Mouse (Mus musculus): ENCODE measurements at regions not wholly inside any gene's neighbourhood (a gene's known extent, or its start where the extent isn't known, plus 50 kb on each side); places are given as distances from the start of the nearest gene placed in this dataset.
A peak's percentile ranks its signal among the peaks of the same experiment; 100 is the strongest.

DNA sequence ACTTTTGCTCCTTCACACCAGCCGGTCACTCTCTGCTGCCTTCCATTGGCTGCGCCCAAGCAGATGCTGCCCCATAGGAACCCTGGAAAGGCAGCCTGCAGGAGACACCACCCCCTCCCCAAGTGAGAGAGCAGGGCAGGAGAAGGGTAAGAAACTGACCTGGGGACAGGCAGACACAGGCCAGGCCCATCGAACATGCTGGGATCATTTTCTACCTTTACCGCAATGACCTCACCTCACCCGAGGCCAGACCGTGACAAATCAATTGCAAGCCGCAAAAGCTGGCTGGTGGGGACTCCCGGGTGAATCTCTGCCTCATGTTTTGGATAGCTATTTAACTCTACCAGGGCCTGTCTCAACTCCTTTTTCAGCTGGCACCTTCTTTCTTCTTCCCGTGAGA, 168.9 kb downstream of the Zfp365 start:
- ATAC-seq (ENCODE audit: low read depth) = no peak
- Histone ChIP-seq H3K4me1 (ENCODE audit: control insufficient read depth, insufficient read depth, low read length) (no peaks in the 10 kb centered on the region), H3K9ac (replicated peaks; ENCODE audit: low read depth, low read length) (no peak overlapping the region), H3K4me2 (ENCODE audit: low read depth, low read length) (no peak overlapping the region), H3K27ac (ENCODE audit: low read depth, low read length) (no peak overlapping the region), H3K36me3 (ENCODE audit: control insufficient read depth, insufficient read depth, low read length) (no peaks in the 10 kb centered on the region), H3K4me3 (ENCODE audit: low read depth, low read length) (no peak overlapping the region), H3K27me3 (ENCODE audit: control insufficient read depth, insufficient read depth, low read length) (no peaks in the 10 kb centered on the region), H3K9me3 (ENCODE audit: control insufficient read depth, low read length) (no peaks in the 10 kb centered on the region)
- 50% methylated on average over 9 of the region's 9 CpGs for WGBS

DNA sequence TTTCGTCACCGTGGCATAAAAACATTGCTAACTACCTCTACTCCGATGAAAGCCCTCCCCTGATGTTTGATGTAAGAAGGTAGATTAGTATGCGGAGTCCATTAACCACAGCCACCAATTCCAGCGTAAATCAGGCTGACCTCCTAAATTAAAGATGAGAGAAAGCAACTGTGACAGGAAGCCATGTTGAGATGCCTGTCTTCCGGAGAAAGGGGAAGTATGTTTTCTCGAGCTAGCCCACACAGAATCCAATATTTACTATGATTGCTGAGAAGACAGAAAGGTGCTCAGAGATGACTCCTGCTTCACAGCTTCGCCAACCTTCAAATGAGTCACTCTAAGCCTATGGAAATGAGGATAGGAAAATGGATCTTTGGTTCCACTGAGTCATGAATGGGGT, 169.6 kb downstream of the Zfp365 start:
- no peak overlapping the region for H3K4me2 ChIP-seq (ENCODE audit: low read depth, low read length)
- H3K4me1 ChIP-seq (ENCODE audit: control insufficient read depth, insufficient read depth, low read length) = no peaks in the 10 kb centered on the region
- H3K4me3 ChIP-seq (ENCODE audit: low read depth, low read length) = no peak overlapping the region
- no peaks in the 10 kb centered on the region for H3K27me3 ChIP-seq (ENCODE audit: control insufficient read depth, insufficient read depth, low read length)
- no peak overlapping the region for H3K27ac ChIP-seq (ENCODE audit: low read depth, low read length)
- no peak overlapping the region for H3K9ac ChIP-seq (replicated peaks; ENCODE audit: low read depth, low read length)
- WGBS = 46% methylated on average over 8 of the region's 8 CpGs
- no peaks in the 10 kb centered on the region for H3K9me3 ChIP-seq (ENCODE audit: control insufficient read depth, low read length)
- no peak for ATAC-seq (ENCODE audit: low read depth)
- no peaks in the 10 kb centered on the region for H3K36me3 ChIP-seq (ENCODE audit: control insufficient read depth, insufficient read depth, low read length)

DNA sequence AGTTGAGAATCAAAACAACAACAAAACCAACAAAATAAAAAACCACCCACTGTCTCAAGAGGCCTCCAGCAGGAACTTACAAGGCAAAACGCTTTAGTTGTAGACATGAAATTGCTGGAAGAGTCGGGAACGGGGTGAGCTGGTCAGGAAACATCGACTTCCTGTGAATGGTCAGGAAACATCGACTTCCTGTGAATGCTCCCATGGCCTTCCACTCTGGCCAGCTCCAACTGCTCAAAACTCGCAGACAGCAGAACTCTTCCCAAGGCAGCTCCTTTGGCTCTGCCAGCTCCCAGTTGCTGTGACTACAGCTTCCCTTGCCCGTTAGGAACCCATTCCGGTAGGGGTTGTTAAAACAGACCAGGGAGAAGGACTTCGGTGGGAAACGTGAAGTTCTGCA, 170.2 kb downstream of the Zfp365 start:
- no peak for ATAC-seq (ENCODE audit: low read depth)
- 65% methylated on average over 10 of the region's 10 CpGs for WGBS
- Histone ChIP-seq H3K4me2 (ENCODE audit: low read depth, low read length) (no peak overlapping the region), H3K9ac (replicated peaks; ENCODE audit: low read depth, low read length) (no peak overlapping the region), H3K9me3 (ENCODE audit: control insufficient read depth, low read length) (no peaks in the 10 kb centered on the region), H3K4me3 (ENCODE audit: low read depth, low read length) (no peak overlapping the region), H3K27me3 (ENCODE audit: control insufficient read depth, insufficient read depth, low read length) (no peaks in the 10 kb centered on the region), H3K4me1 (ENCODE audit: control insufficient read depth, insufficient read depth, low read length) (no peaks in the 10 kb centered on the region), H3K36me3 (ENCODE audit: control insufficient read depth, insufficient read depth, low read length) (no peaks in the 10 kb centered on the region), H3K27ac (ENCODE audit: low read depth, low read length) (no peak overlapping the region)

DNA sequence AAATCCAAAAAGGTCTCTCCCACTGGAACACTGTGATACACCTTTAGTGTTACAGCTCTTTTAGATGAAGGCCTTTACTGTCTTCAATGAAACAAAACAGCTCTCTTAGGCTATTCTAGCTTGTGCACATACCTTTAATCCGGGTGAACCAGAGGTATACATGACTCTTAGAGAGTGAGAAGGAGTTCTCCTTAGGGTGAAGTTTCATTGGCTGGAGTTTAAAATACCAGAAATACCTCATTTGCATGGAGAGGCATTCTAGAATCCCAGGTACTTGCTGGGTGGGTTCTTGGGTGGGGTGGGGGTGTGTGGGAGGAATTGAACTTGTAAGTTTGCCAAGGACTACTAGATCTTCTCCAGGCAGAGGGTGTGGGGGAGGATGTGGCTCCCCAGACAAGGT, 173.3 kb downstream of the Zfp365 start:
- H3K27ac ChIP-seq (ENCODE audit: low read depth, low read length) = no peak overlapping the region
- H3K9me3 ChIP-seq (ENCODE audit: control insufficient read depth, low read length) = no peaks in the 10 kb centered on the region
- 69% methylated on average over 1 of the region's 1 CpGs for WGBS
- no peak overlapping the region for H3K4me2 ChIP-seq (ENCODE audit: low read depth, low read length)
- no peak for ATAC-seq (ENCODE audit: low read depth)
- H3K36me3 ChIP-seq (ENCODE audit: control insufficient read depth, insufficient read depth, low read length) = no peaks in the 10 kb centered on the region
- H3K4me3 ChIP-seq (ENCODE audit: low read depth, low read length) = no peak overlapping the region
- no peaks in the 10 kb centered on the region for H3K27me3 ChIP-seq (ENCODE audit: control insufficient read depth, insufficient read depth, low read length)
- no peaks in the 10 kb centered on the region for H3K4me1 ChIP-seq (ENCODE audit: control insufficient read depth, insufficient read depth, low read length)
- no peak overlapping the region for H3K9ac ChIP-seq (replicated peaks; ENCODE audit: low read depth, low read length)

DNA sequence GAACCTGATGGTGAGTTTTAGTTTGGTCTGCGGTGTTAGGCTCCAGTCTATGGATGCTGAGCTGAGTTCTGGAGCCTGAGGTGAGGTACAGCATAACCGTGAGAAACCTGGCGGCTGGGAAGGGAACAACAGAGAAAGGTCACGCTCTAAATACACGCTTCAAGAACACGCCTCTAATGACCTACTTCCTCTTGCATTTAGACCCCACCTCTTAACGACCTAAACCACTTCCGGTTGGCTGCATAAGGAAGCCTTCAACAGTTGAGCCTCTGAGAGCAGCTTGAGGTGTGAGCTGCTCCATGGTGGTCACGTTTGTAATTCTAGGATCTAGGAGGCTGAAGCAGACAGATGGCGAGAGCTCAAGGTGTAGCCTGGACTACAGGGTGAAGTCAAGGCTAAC, 175.8 kb downstream of the Zfp365 start:
- Histone ChIP-seq H3K4me1 (ENCODE audit: control insufficient read depth, insufficient read depth, low read length) (no peaks in the 10 kb centered on the region), H3K27me3 (ENCODE audit: control insufficient read depth, insufficient read depth, low read length) (no peaks in the 10 kb centered on the region), H3K4me3 (ENCODE audit: low read depth, low read length) (no peak overlapping the region), H3K36me3 (ENCODE audit: control insufficient read depth, insufficient read depth, low read length) (no peaks in the 10 kb centered on the region), H3K9ac (replicated peaks; ENCODE audit: low read depth, low read length) (no peak overlapping the region), H3K27ac (ENCODE audit: low read depth, low read length) (no peak overlapping the region), H3K4me2 (ENCODE audit: low read depth, low read length) (no peak overlapping the region), H3K9me3 (ENCODE audit: control insufficient read depth, low read length) (no peaks in the 10 kb centered on the region)
- no peak for ATAC-seq (ENCODE audit: low read depth)
- 86% methylated on average over 10 of the region's 10 CpGs for WGBS

DNA sequence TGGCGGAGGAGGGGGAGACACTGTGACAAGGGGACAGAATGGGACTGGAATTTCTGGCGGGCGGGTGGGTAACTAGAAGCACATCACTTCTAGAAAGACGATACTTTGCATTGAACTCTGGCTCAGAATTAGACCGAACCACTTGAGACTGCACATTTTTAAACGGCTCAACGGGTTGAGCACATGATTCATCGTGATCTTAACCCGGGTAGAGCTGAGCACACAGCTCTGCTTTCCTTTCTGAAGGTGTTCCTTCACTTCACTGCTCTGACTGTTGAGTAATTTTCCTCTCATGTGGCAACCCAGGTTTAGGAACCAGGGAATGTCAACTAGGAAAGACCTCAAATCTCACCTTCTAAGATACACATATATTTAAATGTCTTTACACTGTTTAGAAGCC, 180.9 kb downstream of the Zfp365 start:
- no peak overlapping the region for H3K4me2 ChIP-seq (ENCODE audit: low read depth, low read length)
- H3K27me3 ChIP-seq (ENCODE audit: control insufficient read depth, insufficient read depth, low read length) = no peaks in the 10 kb centered on the region
- no peaks in the 10 kb centered on the region for H3K36me3 ChIP-seq (ENCODE audit: control insufficient read depth, insufficient read depth, low read length)
- no peaks in the 10 kb centered on the region for H3K9me3 ChIP-seq (ENCODE audit: control insufficient read depth, low read length)
- H3K9ac ChIP-seq (replicated peaks; ENCODE audit: low read depth, low read length) = no peak overlapping the region
- no peaks in the 10 kb centered on the region for H3K4me1 ChIP-seq (ENCODE audit: control insufficient read depth, insufficient read depth, low read length)
- ATAC-seq (ENCODE audit: low read depth) = no peak
- H3K27ac ChIP-seq (ENCODE audit: low read depth, low read length) = no peak overlapping the region
- whole genome bisulfite sequencing = 85% methylated on average over 9 of the region's 9 CpGs
- no peak overlapping the region for H3K4me3 ChIP-seq (ENCODE audit: low read depth, low read length)

DNA sequence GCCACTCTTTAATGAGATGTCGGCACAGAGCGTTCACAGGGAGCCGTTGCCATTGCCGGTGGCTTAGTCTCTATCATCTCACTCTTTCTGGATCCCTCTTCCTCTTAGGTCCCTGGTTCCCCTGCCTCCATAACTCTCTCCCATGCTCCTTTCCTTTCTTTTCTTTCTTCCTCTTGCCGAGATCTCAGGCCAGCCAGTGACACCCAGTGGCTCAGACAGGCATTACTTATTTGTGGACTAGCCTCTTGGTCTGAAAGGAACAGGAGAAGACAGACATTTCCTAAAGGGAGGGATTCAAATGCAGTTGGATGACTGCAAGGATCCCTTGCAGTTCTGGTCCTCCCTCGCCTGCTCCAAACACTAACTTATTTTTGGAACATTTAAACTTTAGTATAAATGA, 180.5 kb upstream of the Ado start:
- Histone ChIP-seq H3K27ac (ENCODE audit: low read depth, low read length) (no peak overlapping the region), H3K4me2 (ENCODE audit: low read depth, low read length) (no peak overlapping the region), H3K4me1 (ENCODE audit: control insufficient read depth, insufficient read depth, low read length) (no peaks in the 10 kb centered on the region), H3K9me3 (ENCODE audit: control insufficient read depth, low read length) (no peaks in the 10 kb centered on the region), H3K36me3 (ENCODE audit: control insufficient read depth, insufficient read depth, low read length) (no peaks in the 10 kb centered on the region), H3K27me3 (ENCODE audit: control insufficient read depth, insufficient read depth, low read length) (no peaks in the 10 kb centered on the region), H3K4me3 (ENCODE audit: low read depth, low read length) (no peak overlapping the region), H3K9ac (replicated peaks; ENCODE audit: low read depth, low read length) (no peak overlapping the region)
- WGBS = 53% methylated on average over 6 of the region's 6 CpGs
- ATAC-seq (ENCODE audit: low read depth) = peak; percentile 69; the same call in 1 of the 2 replicates

DNA sequence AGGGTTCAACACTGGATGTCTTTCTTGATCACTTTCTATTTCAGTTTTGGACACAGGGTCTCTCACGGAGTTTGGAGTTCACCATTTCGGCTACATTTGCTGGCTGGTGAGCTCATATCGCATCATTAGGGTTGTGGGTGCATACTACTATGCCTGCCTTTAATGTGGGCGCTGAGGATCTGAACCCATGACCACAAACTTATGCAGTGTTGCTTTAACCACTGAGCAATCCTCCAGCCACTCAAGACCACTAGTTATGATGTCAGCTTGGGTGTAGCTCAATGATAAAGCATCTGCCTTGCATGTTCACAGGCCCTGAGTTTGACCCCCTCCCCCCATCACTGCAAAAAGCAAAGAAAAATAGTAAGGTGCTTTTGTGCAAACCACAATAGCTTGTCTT, 178.8 kb upstream of the Ado start:
- no peak for ATAC-seq (ENCODE audit: low read depth)
- 89% methylated on average over 4 of the region's 4 CpGs for WGBS

DNA sequence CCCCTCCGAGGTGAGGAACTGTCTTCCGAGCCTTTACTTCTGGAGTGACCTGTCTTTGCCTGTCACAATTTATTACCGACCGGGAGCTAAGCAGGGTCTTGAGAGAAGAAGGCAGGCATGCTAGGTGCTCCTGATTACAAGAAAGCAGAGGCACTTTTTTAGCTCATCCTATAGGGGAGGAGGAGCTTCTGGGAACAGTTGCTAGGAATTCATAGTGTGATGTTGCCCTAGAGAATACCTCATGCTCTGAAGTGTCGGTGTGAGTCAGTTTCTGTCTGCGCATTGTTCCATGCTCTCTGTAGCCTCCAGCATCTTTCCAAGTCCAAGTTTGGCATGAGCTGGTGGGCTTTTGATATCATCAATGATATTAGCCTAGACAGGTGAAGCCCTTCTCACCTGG, 178.0 kb upstream of the Ado start:
- Histone ChIP-seq H3K27me3 (ENCODE audit: control insufficient read depth, insufficient read depth, low read length) (no peaks in the 10 kb centered on the region), H3K36me3 (ENCODE audit: control insufficient read depth, insufficient read depth, low read length) (no peaks in the 10 kb centered on the region), H3K9me3 (ENCODE audit: control insufficient read depth, low read length) (no peaks in the 10 kb centered on the region), H3K4me1 (ENCODE audit: control insufficient read depth, insufficient read depth, low read length) (no peaks in the 10 kb centered on the region), H3K27ac (ENCODE audit: low read depth, low read length) (no peak overlapping the region), H3K4me2 (ENCODE audit: low read depth, low read length) (no peak overlapping the region), H3K9ac (replicated peaks; ENCODE audit: low read depth, low read length) (no peak overlapping the region), H3K4me3 (ENCODE audit: low read depth, low read length) (no peak overlapping the region)
- no peak for ATAC-seq (ENCODE audit: low read depth)
- 87% methylated on average over 6 of the region's 6 CpGs for WGBS

More for the DNA sequence above, 178.8 kb upstream of the Ado start:
- Histone ChIP-seq H3K36me3 (ENCODE audit: control insufficient read depth, insufficient read depth, low read length) (no peaks in the 10 kb centered on the region), H3K27ac (ENCODE audit: low read depth, low read length) (no peak overlapping the region), H3K9me3 (ENCODE audit: control insufficient read depth, low read length) (no peaks in the 10 kb centered on the region), H3K4me3 (ENCODE audit: low read depth, low read length) (no peak overlapping the region), H3K4me1 (ENCODE audit: control insufficient read depth, insufficient read depth, low read length) (no peaks in the 10 kb centered on the region), H3K9ac (replicated peaks; ENCODE audit: low read depth, low read length) (no peak overlapping the region), H3K4me2 (ENCODE audit: low read depth, low read length) (no peak overlapping the region), H3K27me3 (ENCODE audit: control insufficient read depth, insufficient read depth, low read length) (no peaks in the 10 kb centered on the region)

DNA sequence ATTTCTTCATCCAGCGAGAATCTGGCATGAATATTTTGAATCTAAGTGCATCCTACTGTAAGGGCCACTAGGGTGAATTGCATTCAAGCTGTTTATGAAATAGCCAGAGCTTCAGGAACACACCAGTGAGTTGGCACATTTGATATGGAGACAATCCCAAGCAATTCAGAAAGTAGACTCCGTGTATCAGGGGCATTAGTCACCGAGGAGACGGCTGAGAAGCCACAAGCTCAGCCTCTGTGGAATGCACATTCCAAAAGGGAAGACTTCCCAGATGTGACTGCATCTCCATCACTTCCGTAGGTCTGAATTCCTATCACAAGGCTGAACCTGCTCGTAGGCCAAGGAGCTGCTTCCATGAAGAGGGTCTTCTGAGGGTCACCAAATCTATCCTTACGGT, 177.6 kb upstream of the Ado start:
- H3K4me1 ChIP-seq (ENCODE audit: control insufficient read depth, insufficient read depth, low read length) = no peaks in the 10 kb centered on the region
- 82% methylated on average over 7 of the region's 7 CpGs for WGBS

More for the DNA sequence above, 177.6 kb upstream of the Ado start:
- H3K27ac ChIP-seq (ENCODE audit: low read depth, low read length) = no peak overlapping the region
- H3K4me2 ChIP-seq (ENCODE audit: low read depth, low read length) = no peak overlapping the region
- H3K9ac ChIP-seq (replicated peaks; ENCODE audit: low read depth, low read length) = no peak overlapping the region
- H3K27me3 ChIP-seq (ENCODE audit: control insufficient read depth, insufficient read depth, low read length) = no peaks in the 10 kb centered on the region
- no peak for ATAC-seq (ENCODE audit: low read depth)
- no peak overlapping the region for H3K4me3 ChIP-seq (ENCODE audit: low read depth, low read length)
- no peaks in the 10 kb centered on the region for H3K9me3 ChIP-seq (ENCODE audit: control insufficient read depth, low read length)
- no peaks in the 10 kb centered on the region for H3K36me3 ChIP-seq (ENCODE audit: control insufficient read depth, insufficient read depth, low read length)

Measured in neural tube, embryonic 14.5 days (tissue).